Mouse (Mus musculus): ENCODE measurements at regions not wholly inside any gene's neighbourhood (a gene's known extent, or its start where the extent isn't known, plus 50 kb on each side); places are given as distances from the start of the nearest gene placed in this dataset.
"Not testable (repeated sequence)": the region's sequence is repeated elsewhere in the genome, so short reads cannot be mapped to it uniquely, and the experiment has no call there.

GRCm38 (mm10) chr7:69167456-69167855, 418.4 kb upstream of the Arrdc4 start:
- no peak for DNase-seq (ENCODE audit: low spot score in 2 of 2)
- intact Hi-C loops (cut with DNase I), result no loop called here

GRCm38 (mm10) chr7:69161916-69162315, 412.9 kb upstream of the Arrdc4 start:
- intact Hi-C loops (cut with DNase I), result no loop called here
- no peak for DNase-seq (ENCODE audit: low spot score in 2 of 2)

- no peak for DNase-seq (ENCODE audit: low spot score in 2 of 2)
- intact Hi-C loops (cut with DNase I), result no loop called here
These were observed 393.3 kb upstream of the Arrdc4 start for GRCm38 (mm10) chr7:69142351-69142750.

- intact Hi-C loops (cut with DNase I), result no loop called here
- DNase-seq (ENCODE audit: low spot score in 2 of 2), result no peak
These were observed 384.4 kb upstream of the Arrdc4 start for GRCm38 (mm10) chr7:69133441-69133840.

GRCm38 (mm10) chr7:69101770-69102169, 352.7 kb upstream of the Arrdc4 start:
- DNase-seq (ENCODE audit: low spot score in 2 of 2); intact Hi-C loops (cut with DNase I): not testable (repeated sequence)

GRCm38 (mm10) chr7:69097587-69098095, 348.6 kb upstream of the Arrdc4 start:
- intact Hi-C loops (cut with DNase I), result no loop called here
- DNase-seq (ENCODE audit: low spot score in 2 of 2), result no peak

GRCm38 (mm10) chr7:69074780-69075179, 325.7 kb upstream of the Arrdc4 start:
- DNase-seq (ENCODE audit: low spot score in 2 of 2), result no peak
- intact Hi-C loops (cut with DNase I), result no loop called here

GRCm38 (mm10) chr7:69062994-69063393, 314.0 kb upstream of the Arrdc4 start:
- intact Hi-C loops (cut with DNase I), result no loop called here
- no peak for DNase-seq (ENCODE audit: low spot score in 2 of 2)

GRCm38 (mm10) chr7:69062506-69062905, 313.5 kb upstream of the Arrdc4 start:
- no peak for DNase-seq (ENCODE audit: low spot score in 2 of 2)
- intact Hi-C loops (cut with DNase I), result no loop called here

GRCm38 (mm10) chr7:69062094-69062493, 313.1 kb upstream of the Arrdc4 start:
- DNase-seq (ENCODE audit: low spot score in 2 of 2), result no peak
- intact Hi-C loops (cut with DNase I), result no loop called here

- intact Hi-C loops (cut with DNase I), result no loop called here
- DNase-seq (ENCODE audit: low spot score in 2 of 2), result no peak
These were observed 312.2 kb upstream of the Arrdc4 start for GRCm38 (mm10) chr7:69061242-69061641.

GRCm38 (mm10) chr7:69016575-69016974, 267.5 kb upstream of the Arrdc4 start:
- DNase-seq (ENCODE audit: low spot score in 2 of 2), result no peak
- intact Hi-C loops (cut with DNase I), result no loop called here

GRCm38 (mm10) chr7:69015047-69015446, 266.0 kb upstream of the Arrdc4 start:
- intact Hi-C loops (cut with DNase I), result no loop called here
- no peak for DNase-seq (ENCODE audit: low spot score in 2 of 2)

- intact Hi-C loops (cut with DNase I), result no loop called here
- DNase-seq (ENCODE audit: low spot score in 2 of 2), result no peak
These were observed 258.2 kb upstream of the Arrdc4 start for GRCm38 (mm10) chr7:69007237-69007636.

GRCm38 (mm10) chr7:68988061-68988460, 239.0 kb upstream of the Arrdc4 start:
- intact Hi-C loops (cut with DNase I), result no loop called here
- no peak for DNase-seq (ENCODE audit: low spot score in 2 of 2)

GRCm38 (mm10) chr7:68983937-68984336, 234.9 kb upstream of the Arrdc4 start:
- DNase-seq (ENCODE audit: low spot score in 2 of 2), result no peak
- intact Hi-C loops (cut with DNase I), result no loop called here

- no peak for DNase-seq (ENCODE audit: low spot score in 2 of 2)
- intact Hi-C loops (cut with DNase I), result no loop called here
These were observed 234.0 kb upstream of the Arrdc4 start for GRCm38 (mm10) chr7:68982914-68983502.

- DNase-seq (ENCODE audit: low spot score in 2 of 2), result no peak
- intact Hi-C loops (cut with DNase I), result loop anchor here (2.0 to 10.0 kb wide), 2 partner anchors 516 to 1354 kb away; no protein-coding TSS in a partner anchor
These were observed 229.5 kb upstream of the Arrdc4 start for GRCm38 (mm10) chr7:68978576-68978975.

- intact Hi-C loops (cut with DNase I), result loop anchor here (10.0 kb wide), 1 partner anchor 518 kb away; no protein-coding TSS in a partner anchor
- peak in 1 of 2 experiments; percentile 33 for DNase-seq (ENCODE audit: low spot score in 2 of 2)
These were observed 228.0 kb upstream of the Arrdc4 start for GRCm38 (mm10) chr7:68976813-68977752.

- intact Hi-C loops (cut with DNase I), result loop anchor here (10.0 kb wide), 1 partner anchor 519 kb away; no protein-coding TSS in a partner anchor
- DNase-seq (ENCODE audit: low spot score in 2 of 2), result no peak
These were observed 226.9 kb upstream of the Arrdc4 start for GRCm38 (mm10) chr7:68975956-68976355.

- no peak for DNase-seq (ENCODE audit: low spot score in 2 of 2)
- intact Hi-C loops (cut with DNase I), result loop anchor here (10.0 kb wide), 1 partner anchor 519 kb away; no protein-coding TSS in a partner anchor
These were observed 226.5 kb upstream of the Arrdc4 start for GRCm38 (mm10) chr7:68975580-68975894.
